In the genomic region with DNA sequence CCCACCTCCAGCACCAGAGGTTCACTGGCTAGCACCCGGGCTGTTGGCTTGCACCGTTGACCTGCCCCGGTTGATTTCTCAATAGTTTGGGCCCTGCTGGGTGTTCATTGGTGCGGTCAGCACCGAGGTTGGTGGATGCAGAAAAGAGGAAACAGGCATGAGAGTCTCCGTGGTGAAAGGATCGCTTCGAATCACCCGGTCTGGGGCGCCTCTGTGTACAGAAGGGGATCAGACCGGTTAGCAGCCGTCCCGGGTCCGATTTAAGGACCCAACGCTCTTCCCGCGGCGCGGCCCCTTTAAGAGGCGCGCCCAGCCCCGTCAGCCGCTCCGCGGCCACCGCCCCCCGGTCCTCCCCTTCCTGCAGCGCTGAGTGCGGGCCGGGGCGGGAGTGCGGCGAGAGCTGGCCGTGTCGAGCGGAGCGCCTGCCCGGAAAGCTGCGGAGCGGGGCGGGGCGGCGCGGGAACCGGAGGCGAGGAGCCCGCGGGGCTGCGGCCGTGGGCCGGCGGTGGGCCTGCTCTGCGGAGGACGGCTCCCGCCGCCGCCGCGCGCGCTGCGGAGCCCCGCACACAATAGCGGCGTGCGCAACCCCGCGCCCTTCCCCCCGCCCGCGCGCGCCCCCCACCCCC, we compare ENCODE assay signal across 7 mouse cellular contexts. TPM values are rescaled to one million over a fixed set of nuclear protein-coding genes. Genes with fewer than 3 reads are reported as not detected.
DNase-seq lines count a peak whose midpoint lies in the region; ATAC-seq lines count a peak whose summit lies in the region.

A gene (plus strand): TSS at position 376 of the 626 bp plus-strand sequence.

- ATAC-seq in common myeloid progenitor, adult 5-6 weeks (replicated peaks; ENCODE audit: low read depth, poor library complexity, severe bottlenecking), result peak; percentile 50
- ATAC-seq in intestine, embryonic 16.5 days, result peak; percentile 87
- peak; percentile 84 for ATAC-seq in limb, embryonic 12.5 days (ENCODE audit: insufficient number of reproducible peaks, insufficient read depth, low FRiP score, low TSS enrichment, low read depth)
- ATAC-seq in midbrain, embryonic 14.5 days (ENCODE audit: low FRiP score, low TSS enrichment), result peak; percentile 86

- no peaks in the 10 kb centered on the region for H3K36me3 ChIP-seq in intestine, embryonic 16.5 days (ENCODE audit: control insufficient read depth, insufficient read depth, low read length)
- H3K36me3 ChIP-seq in limb, embryonic 12.5 days, result peaks cover 12% of the 10 kb centered on the region
- no peaks in the 10 kb centered on the region for H3K36me3 ChIP-seq in midbrain, embryonic 14.5 days (ENCODE audit: control insufficient read depth, insufficient read depth, low read length)

- WGBS in intestine, embryonic 16.5 days, result under 1% methylated on average over 48 of the region's 73 CpGs
- WGBS in limb, embryonic 12.5 days, result under 1% methylated on average over 47 of the region's 73 CpGs
- under 1% methylated on average over 42 of the region's 73 CpGs for WGBS in midbrain, embryonic 14.5 days

- H3K27me3 ChIP-seq in intestine, embryonic 16.5 days (replicated peaks; ENCODE audit: control insufficient read depth, insufficient read depth, low read length), result no peaks in the 10 kb centered on the region
- peaks cover 6% of the 10 kb centered on the region; the same call in 1 of the 2 replicates for H3K27me3 ChIP-seq in limb, embryonic 12.5 days
- no peaks in the 10 kb centered on the region for H3K27me3 ChIP-seq in midbrain, embryonic 14.5 days (ENCODE audit: control insufficient read depth, insufficient read depth, low read length)

- DNase-seq in adipocyte (ENCODE audit: low spot score), result peak; percentile 61
- peak; percentile 61 to 77 for DNase-seq in gastrocnemius, postnatal 4 days (ENCODE audit: low spot score in 2 of 2)
- peak; percentile 92 for DNase-seq in midbrain, embryonic 14.5 days
- DNase-seq in spleen, adult 12 weeks (ENCODE audit: low spot score), result peak; percentile 32

- H3K27ac ChIP-seq in intestine, embryonic 16.5 days (ENCODE audit: low read length), result peak within 1 kb of the TSS; percentile 41
- H3K27ac ChIP-seq in limb, embryonic 12.5 days, result peak within 1 kb of the TSS; percentile 56; the same call in 1 of the 2 replicates
- peak within 1 kb of the TSS; percentile 92 for H3K27ac ChIP-seq in midbrain, embryonic 14.5 days (replicated peaks; ENCODE audit: low read depth, low read length)

- peaks cover 32% of the 10 kb centered on the region for H3K4me1 ChIP-seq in intestine, embryonic 16.5 days (ENCODE audit: control insufficient read depth, insufficient read depth, low read length)
- peaks cover 47% of the 10 kb centered on the region for H3K4me1 ChIP-seq in limb, embryonic 12.5 days (replicated peaks)
- H3K4me1 ChIP-seq in midbrain, embryonic 14.5 days (ENCODE audit: control insufficient read depth, insufficient read depth, low read length), result peaks cover 62% of the 10 kb centered on the region

- H3K9ac ChIP-seq in intestine, embryonic 16.5 days (ENCODE audit: low read depth, low read length), result peak within 1 kb of the TSS; percentile 81
- H3K9ac ChIP-seq in limb, embryonic 12.5 days (replicated peaks), result peak within 1 kb of the TSS; percentile 88
- peak within 1 kb of the TSS; percentile 91 for H3K9ac ChIP-seq in midbrain, embryonic 14.5 days (replicated peaks; ENCODE audit: low read length)

- peak within 1 kb of the TSS; percentile 90 for H3K4me2 ChIP-seq in intestine, embryonic 16.5 days (ENCODE audit: low read depth, low read length)
- peak within 1 kb of the TSS; percentile 95 for H3K4me2 ChIP-seq in limb, embryonic 12.5 days
- H3K4me2 ChIP-seq in midbrain, embryonic 14.5 days (ENCODE audit: low read length), result peak within 1 kb of the TSS; percentile 99

- H3K9me3 ChIP-seq in intestine, embryonic 16.5 days (ENCODE audit: control insufficient read depth, low read length), result no peaks in the 10 kb centered on the region
- H3K9me3 ChIP-seq in limb, embryonic 12.5 days, result no peaks in the 10 kb centered on the region
- no peaks in the 10 kb centered on the region for H3K9me3 ChIP-seq in midbrain, embryonic 14.5 days (ENCODE audit: control insufficient read depth, low read length)

- H3K4me3 ChIP-seq in intestine, embryonic 16.5 days (ENCODE audit: low read length), result peak within 1 kb of the TSS; percentile 89
- peak within 1 kb of the TSS; percentile 91 for H3K4me3 ChIP-seq in limb, embryonic 12.5 days (replicated peaks)
- peak within 1 kb of the TSS; percentile 87 for H3K4me3 ChIP-seq in midbrain, embryonic 14.5 days (replicated peaks; ENCODE audit: low read depth, low read length)

RNA-seq across cellular contexts. Expression of the gene that starts here (rescaled TPM):
- total RNA-seq in common myeloid progenitor, adult 5-6 weeks (2017), result 17.5 and 33.8 TPM in 2 replicates
- 10 to 100 TPM in 1 of 2 experiments, 1 to 10 TPM in 1; 7.3 to 10.5 TPM for total RNA-seq in gastrocnemius, postnatal 4 days (2021)
- polyA plus RNA-seq in intestine, embryonic 16.5 days (2015; fragmentation: Nextera tagmentation; extraction: Ambion mirVana), result 18.5 and 20.1 TPM in 2 replicates
- 9.9 and 11.0 TPM in 2 replicates for polyA plus RNA-seq in limb, embryonic 12.5 days (2016; fragmentation: Nextera tagmentation; extraction: Ambion mirVana)
- polyA plus RNA-seq in midbrain, embryonic 14.5 days (2014; fragmentation: Nextera tagmentation; extraction: Ambion mirVana), result 20.9 and 22.8 TPM in 2 replicates

Comparison
In these comparisons a context has a peak if more than half of its experiments do, and no peak if none do; other contexts are left out.
1. Peak in every context shown above with its lines: DNase-seq, ATAC-seq, H3K4me3 ChIP-seq and H3K27ac ChIP-seq.
2. DNase-seq: peak in every context shown above with its lines; median percentile 92 in midbrain, embryonic 14.5 days; 69 in gastrocnemius, postnatal 4 days; 61 in adipocyte; 32 in spleen, adult 12 weeks.
3. H3K27ac ChIP-seq: peak in every context shown above with its lines; median percentile 92 in midbrain, embryonic 14.5 days; 56 in limb, embryonic 12.5 days; 41 in intestine, embryonic 16.5 days.